Mouse (Mus musculus): ENCODE measurements around the gene Cxcr5.

Gene Cxcr5

GRCm38 (mm10) chr9:44561597-44561996, at the start of gene Cxcr5:
Gene Cxcr5, minus strand, starts transcription at chr9:44561877.
- no peak for DNase-seq

GRCm38 (mm10) chr9:44610371-44610770, 48.7 kb upstream of the Cxcr5 start:
- no peak for DNase-seq

- DNase-seq: no peak
Observed at GRCm38 (mm10) chr9:44607306-44607705, 45.6 kb upstream of the Cxcr5 start.

- no peak for DNase-seq
Observed at GRCm38 (mm10) chr9:44606646-44607045, 45.0 kb upstream of the Cxcr5 start.

GRCm38 (mm10) chr9:44605616-44606165, 44.0 kb upstream of the Cxcr5 start:
- no peak for DNase-seq

DNA sequence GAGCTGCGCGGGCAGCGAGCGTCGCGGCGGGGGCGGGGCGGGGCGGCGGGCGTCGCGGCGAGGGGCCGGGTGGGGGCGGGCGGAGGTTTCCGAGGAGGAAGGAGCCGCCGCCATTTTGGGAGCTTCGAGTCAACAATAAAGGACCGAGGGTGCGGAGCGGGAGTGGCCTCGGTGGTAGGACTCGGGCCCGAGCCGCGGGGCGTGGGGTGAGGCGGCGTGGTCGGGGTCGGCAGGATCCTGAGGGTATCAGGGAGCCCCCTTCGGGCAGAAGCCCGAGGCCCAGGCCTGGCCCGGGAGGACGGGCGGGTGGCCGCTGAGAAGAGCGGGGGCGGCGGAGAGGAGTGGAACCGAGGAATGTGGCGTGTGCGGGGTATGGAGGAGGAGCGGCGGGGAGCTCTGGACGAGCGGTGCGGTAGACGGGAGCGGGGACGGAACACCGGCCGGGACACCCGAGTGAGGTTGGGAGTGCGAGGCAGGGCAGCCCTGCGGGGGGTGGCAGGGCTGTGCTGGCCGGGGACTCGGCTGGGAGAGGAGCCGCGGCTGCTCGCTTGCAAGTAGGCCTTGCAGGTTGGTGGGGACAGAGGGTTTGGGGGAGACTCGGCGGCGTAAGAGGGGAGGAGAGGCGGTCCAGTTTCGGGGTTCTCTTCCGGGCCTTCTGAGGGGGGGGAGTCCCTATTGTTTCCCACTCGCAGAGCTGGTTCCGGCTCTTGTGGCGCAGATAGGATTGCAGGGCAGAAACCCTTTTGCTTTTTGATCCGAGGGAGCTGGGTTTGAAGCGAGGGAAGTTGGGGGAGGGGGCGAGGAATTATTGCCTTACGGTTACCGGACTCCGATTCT, 43.3 kb upstream of the Cxcr5 start, which contains the start of gene Ddx6:
Gene Ddx6, plus strand, starts transcription at position 114 of the 837 bp plus-strand sequence.
- DNase-seq: peak; percentile 70

- peak; percentile 77 for DNase-seq
Observed at GRCm38 (mm10) chr9:44604290-44604778, 42.7 kb upstream of the Cxcr5 start.

DNA sequence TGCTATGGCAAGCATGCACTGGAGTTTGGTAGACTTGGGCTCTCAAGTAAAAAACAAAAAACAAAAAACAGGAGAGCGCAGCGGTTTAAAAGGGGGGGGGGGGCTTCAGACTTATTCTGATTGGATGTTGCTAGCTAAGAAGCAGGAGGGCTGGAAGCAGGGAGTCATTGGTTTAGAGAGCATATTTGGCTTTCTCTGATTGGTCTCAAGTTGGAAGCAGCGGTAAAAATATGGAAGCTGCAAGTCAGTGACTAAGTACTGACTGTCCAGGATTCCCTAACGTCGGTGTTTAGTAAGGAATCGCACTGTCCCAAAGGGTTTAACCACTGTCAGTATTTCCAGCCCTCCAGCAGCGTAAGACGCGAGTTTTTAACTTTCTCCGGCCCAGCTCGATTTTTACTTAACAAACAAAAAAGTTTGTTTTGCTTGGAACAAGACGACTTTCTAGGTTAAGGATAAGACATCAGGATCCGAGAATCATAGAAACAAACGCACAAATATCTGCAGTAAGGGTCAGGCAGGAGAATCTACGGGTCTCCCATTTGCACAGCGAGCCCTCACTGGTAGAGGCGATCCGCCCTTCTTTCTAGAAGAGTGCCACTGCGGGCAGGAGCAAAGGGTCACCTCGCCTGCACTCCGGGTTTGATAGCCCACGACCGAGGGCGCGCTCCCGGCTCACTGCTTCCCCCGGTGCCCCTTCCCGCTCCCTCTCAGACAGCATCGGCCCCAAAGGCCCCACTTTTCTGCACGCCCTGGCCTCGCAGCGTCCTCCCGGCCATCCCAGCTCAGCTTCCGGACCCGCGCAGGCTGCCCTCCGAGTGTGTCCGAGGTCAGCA, 42.0 kb upstream of the Cxcr5 start:
- peak; percentile 39 for DNase-seq

DNA sequence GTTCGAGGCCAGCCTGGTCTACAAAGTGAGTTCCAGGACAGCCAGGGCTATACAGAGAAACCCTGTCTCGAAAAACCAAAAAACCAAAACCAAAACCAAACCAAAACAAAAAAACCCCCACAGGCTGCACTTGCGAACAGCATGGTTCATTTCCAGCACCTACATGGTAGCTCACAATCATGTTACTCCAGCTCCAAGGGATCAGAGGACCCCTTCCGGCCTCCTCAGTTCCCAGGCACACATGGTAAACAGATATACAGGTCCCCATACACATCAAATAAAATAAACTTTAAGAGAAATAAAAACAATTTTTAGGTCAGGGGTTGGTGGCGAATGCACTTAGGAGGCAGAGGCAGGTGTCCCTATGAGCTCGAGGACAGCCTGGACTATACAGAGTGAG, 41.1 kb upstream of the Cxcr5 start:
- no peak for DNase-seq

DNA sequence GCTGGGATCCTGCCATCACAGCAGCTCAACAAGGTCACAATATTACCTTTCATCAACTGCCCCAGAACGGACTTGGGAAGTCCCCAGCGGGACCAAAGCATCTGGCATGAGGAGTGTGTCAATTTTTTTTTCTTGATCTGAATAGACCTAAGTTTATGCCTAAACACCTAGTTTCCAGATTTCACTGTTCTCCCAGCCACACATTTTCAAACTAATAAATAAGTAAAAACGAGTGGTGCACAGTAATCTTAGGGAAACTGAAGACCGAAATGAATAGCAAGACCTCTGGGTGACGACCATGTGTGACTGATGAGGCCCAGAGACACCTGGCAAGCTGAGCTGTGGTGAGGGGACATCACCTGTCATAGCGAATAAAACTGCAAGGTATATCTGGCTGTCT, 39.1 kb upstream of the Cxcr5 start:
- no peak for DNase-seq

DNA sequence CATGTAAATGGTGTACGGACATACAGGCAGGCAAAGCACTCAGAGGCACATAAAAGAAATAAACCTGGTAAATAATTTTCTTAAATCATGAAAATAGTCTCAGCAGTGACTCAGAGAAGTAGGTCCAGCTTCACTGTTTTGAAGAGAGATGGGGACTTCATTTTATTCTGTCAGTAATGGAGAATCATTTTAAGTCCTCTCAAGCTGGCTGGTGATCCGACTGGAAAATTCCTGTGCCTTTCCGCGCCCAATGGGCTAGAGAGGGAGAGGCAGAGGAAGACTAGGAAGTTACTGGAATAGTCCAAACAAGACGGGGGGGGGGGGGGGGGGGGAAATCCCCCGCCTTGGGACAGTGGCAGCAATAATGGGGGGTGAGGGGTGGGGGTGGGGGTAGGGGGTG, 37.9 kb upstream of the Cxcr5 start:
- DNase-seq: no peak

DNA sequence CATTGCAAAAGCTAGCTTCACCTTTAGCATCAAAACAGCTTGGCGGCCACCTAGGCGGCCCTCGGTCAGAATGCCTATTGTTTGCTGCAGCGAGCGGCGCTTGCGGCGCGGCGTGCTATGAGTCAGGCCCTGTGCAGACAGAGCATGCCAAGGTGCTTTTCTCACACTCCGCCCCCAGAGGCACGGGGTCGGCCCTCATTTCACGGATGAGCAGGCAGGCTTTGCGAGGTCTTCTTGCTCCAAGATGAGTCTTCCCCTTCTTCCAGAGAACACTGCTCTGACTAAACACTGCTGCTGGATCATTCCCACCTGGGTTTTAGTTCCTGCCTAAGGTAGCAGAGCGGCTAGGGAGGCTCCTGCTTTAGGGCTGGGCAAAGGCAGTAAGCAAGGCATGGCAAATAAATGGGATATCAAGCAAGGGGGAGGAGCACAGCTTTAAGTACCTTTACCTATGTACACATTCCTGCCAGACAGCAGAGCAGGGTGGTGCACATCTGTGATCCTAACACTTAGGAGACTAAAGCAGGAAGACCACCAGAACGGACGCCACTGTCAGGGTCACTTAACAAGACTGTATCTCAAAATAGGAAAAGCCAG, 37.3 kb upstream of the Cxcr5 start:
- peak; percentile 51 for DNase-seq

GRCm38 (mm10) chr9:44597742-44598141, 36.1 kb upstream of the Cxcr5 start:
- DNase-seq: no peak

DNA sequence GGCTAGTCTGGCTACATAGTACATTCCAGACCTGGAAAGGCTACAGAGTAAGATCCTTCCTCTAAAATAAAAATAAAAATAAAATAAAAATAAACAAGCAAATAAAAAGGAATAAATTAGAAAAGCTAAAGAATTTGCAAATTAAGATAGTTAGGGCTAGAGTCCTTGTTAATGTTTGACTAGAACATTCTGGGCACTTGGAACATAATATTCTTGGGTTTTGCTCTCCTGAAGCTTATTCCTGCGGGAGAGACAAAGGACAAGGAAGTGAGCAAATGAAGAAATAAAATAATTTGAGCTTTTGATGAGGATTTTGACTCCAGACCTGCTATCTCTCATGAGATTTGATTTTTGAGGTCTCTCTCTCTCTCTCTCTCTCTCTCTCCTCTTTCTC, 33.9 kb upstream of the Cxcr5 start:
- DNase-seq: no peak

GRCm38 (mm10) chr9:44594901-44595536, 33.3 kb upstream of the Cxcr5 start:
- no peak for DNase-seq

DNA sequence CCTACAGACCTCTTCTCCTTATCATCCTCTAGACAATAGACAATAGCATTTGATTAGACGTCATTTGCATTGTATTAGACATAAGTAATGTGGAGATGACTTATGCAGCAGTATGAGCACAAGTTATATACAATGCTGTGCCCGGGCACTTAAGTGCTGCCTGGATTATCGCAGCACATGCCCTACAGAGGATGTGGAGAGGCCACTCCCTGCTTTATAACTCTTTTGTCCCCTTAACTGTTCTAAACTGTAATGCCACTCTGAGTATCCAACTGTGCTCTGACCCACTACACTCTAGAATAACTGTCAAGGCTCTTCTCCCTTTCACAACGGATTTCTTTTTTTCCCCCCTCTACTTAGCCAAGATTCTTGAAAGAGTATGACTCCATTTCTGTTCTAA, 32.2 kb upstream of the Cxcr5 start:
- no peak for DNase-seq

DNA sequence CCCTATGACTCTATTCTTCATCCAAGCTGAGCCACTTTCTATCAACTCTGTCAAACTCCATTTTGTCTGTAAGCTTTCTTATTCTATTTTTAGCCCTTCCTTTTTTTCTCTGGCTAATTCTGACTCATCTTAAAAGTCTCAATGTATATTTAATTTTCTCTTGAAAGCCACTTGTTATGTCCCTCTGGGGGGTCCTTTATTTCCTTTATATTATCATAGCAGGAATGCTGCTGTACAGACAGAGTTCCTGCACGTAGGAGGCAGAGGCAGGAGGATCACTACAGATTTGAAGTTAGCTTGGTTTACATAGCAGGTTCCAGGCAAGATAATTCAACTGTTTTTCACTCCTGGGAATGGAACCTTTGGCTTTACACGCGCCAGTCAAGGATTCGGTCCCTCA, 31.5 kb upstream of the Cxcr5 start:
- DNase-seq: no peak

GRCm38 (mm10) chr9:44591595-44592188, 30.0 kb upstream of the Cxcr5 start:
- DNase-seq: no peak

GRCm38 (mm10) chr9:44590969-44591368, 29.3 kb upstream of the Cxcr5 start:
- DNase-seq: peak; percentile 81

- no peak for DNase-seq
Observed at GRCm38 (mm10) chr9:44589095-44589494, 27.4 kb upstream of the Cxcr5 start.

- DNase-seq: no peak
Observed at GRCm38 (mm10) chr9:44588605-44589004, 26.9 kb upstream of the Cxcr5 start.
